Mouse (Mus musculus) brain, embryonic 14.5 days (tissue): ENCODE measurements around the gene Cdkn2c. TPM values are rescaled to one million over a fixed set of nuclear protein-coding genes. Genes with fewer than 3 reads are reported as not detected.

Source experiments
- DNase-seq: peaks from one replicate; pipeline ENCODE4 v3.0.0-alpha.2; 2011; ENCODE audit warnings: low read depth
- CTCF ChIP-seq: fragments of 200-500 bp; IDR thresholded peaks from 2 replicates; pipeline ENCODE4 v1.5.1; 2012; ENCODE audit warnings: inconsistent platforms, mild to moderate bottlenecking, moderate library complexity, borderline replicate concordance; ENCODE audit not compliant: insufficient read depth, insufficient read length; ENCODE audit errors: extremely low read depth
- POLR2A ChIP-seq: fragments of 200-500 bp; IDR thresholded peaks from 2 replicates; pipeline ENCODE4 v1.6.1; 2012; ENCODE audit warnings: mild to moderate bottlenecking, inconsistent platforms, borderline replicate concordance; ENCODE audit not compliant: poor library complexity, insufficient read depth, insufficient read length, severe bottlenecking; ENCODE audit errors: extremely low read depth
- polyA plus RNA-seq: library from polyadenylated mRNA; depleted of rRNA; stranded (reverse); fragments of >200 nt; gene quantifications from 2 replicates; pipeline ENCODE4 v1.2.3, GENCODE M21; 2012

The Cdkn2c gene
- polyA plus RNA-seq, 1 experiment = 7.5 TPM

DNA sequence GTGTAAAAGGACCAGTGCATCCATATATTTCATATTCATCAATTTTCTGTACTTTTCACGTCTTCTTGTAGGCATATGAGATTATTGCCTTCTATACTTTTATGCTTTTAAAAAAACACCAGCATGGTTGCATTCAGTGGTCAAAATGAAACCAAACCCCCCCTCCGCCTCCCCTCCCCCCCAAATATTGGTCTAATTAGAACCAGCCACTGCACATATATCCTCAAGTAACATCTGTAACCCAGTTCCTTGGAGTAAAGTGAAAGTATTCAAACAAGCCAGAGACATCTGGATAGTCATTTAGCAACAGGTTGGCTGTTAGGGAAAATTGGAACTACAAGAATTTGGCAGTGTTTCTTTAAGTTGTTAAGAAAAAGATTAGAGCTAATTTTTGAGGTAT is 529 bp upstream of the Cdkn2c start:
- TF ChIP-seq CTCF (no peak), POLR2A (no peak)
- DNase-seq = no peak

DNA sequence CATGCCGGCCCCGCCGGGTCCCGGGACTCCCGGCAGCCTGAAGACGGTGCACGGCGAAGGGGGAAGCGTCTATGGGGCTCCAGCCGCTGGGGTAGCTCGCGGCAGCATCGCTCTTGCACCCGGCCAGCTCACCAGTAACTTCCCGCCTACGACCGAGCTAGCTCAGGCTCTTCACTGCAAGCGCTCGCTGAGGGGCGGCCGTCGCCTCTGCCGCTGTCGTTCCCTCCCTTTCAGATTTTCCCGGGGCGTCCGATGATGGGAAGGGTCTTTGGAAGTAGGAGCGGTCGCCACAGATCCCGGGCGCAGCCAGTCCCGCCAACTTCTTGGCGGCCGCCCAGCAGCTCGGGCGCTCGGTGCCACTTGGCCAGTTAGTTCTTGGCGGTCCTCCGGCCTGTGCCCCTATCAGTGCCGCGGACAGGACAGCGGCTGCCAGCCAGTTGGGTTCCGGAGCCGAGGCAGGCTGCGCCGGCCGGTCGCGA is 968 bp downstream of the Cdkn2c start:
- TF ChIP-seq CTCF (no peak), POLR2A (no peak)
- peak; percentile 60 for DNase-seq

- DNase-seq = peak; percentile 85
- no peak for TF ChIP-seq POLR2A
- TF ChIP-seq CTCF = no peak
These were observed 1.6 kb downstream of the Cdkn2c start for GRCm38 (mm10) chr4:109665101-109665981.

DNA sequence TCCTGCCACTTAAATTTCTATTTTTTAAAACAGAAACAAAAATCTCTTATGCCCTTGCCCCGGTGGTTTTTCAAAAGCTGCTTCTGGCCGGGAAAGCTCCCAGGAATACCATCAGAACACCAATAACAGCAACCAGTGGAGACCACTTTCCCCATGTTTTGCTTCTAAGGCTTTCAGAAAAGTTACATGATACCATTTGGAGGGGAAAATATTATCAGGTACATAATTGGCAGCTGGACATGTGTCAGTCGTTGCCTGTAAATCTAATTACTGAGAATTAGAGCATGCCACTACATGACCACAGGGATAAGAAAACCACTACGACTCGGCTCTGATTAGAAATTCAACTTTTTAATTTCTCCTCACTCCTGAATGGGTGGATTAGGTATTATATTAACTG is 2.9 kb downstream of the Cdkn2c start:
- TF ChIP-seq POLR2A = no peak
- no peak for TF ChIP-seq CTCF
- peak; percentile 13 for DNase-seq

DNA sequence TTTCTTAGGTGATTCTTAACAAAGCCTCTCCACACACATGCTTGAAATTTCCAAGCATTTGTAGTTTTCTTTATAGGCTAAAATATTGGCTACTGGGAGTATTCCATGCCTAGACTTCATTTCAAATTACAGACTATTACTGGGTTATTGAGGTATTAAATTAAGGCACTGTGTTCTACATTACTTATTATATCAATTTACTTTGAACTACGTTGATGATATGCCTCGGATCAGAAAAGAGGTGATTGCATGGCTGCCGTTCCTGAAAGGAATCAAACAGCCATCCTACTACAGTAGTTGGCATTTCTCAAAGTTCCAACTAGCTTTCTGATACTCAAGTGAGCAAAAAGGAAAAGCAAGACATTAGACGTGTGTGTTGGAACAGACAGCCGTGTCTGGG is 4.7 kb downstream of the Cdkn2c start:
- TF ChIP-seq POLR2A (no peak), CTCF (no peak)
- peak; percentile 17 for DNase-seq

- TF ChIP-seq CTCF (no peak), POLR2A (no peak)
These were observed 5.8 kb downstream of the Cdkn2c start for GRCm38 (mm10) chr4:109661183-109661582.

DNA sequence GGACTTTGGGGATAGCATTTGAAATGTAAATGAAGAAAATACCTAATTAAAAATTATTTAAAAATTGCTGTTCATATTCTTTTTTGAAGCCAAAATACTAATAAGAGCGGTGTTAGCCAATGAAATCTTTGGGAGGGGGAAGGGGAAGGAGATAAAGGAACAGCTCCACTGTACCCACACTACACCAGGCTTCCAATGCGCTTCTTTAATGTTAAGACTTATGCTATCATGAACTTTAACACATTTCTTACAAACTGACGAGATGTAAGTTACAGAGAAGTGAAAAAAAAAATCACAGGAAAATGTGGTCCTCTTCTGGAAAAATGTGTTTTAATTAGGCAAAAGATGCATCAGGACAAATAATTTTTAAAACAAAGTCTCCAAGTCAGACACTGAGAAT is 6.4 kb downstream of the Cdkn2c start:
- TF ChIP-seq POLR2A (no peak), CTCF (no peak)
- no peak for DNase-seq

More at GRCm38 (mm10) chr4:109661183-109661582, 5.8 kb downstream of the Cdkn2c start:
- no peak for DNase-seq

DNA sequence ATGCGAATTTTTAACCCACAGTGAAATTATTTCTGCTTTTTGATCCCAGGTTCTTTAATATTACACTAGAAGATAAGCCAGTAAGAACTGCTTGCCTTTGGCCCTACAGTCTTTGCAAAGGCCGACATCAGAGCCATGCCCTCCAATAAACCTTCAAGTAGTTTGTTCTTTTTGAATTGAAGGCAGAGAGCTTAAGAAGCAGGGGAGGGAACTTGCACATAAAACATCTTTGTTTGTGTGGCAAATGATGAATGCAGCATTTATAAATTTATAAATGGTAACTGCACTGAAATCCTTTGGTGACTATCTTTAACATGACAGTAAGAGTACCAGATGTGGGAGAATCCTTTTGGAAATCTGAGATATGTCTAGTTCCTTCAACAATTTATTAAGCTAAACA is 7.4 kb downstream of the Cdkn2c start:
- peak; percentile 25 for DNase-seq
- no peak for TF ChIP-seq POLR2A
- TF ChIP-seq CTCF = no peak

GRCm38 (mm10) chr4:109658826-109659225 is 8.2 kb downstream of the Cdkn2c start:
- DNase-seq = peak; percentile 24
- TF ChIP-seq POLR2A = no peak
- TF ChIP-seq CTCF = no peak

- TF ChIP-seq POLR2A = no peak
- TF ChIP-seq CTCF = no peak
- DNase-seq = peak; percentile 44
These were observed 9.0 kb downstream of the Cdkn2c start for GRCm38 (mm10) chr4:109657851-109658500.

DNA sequence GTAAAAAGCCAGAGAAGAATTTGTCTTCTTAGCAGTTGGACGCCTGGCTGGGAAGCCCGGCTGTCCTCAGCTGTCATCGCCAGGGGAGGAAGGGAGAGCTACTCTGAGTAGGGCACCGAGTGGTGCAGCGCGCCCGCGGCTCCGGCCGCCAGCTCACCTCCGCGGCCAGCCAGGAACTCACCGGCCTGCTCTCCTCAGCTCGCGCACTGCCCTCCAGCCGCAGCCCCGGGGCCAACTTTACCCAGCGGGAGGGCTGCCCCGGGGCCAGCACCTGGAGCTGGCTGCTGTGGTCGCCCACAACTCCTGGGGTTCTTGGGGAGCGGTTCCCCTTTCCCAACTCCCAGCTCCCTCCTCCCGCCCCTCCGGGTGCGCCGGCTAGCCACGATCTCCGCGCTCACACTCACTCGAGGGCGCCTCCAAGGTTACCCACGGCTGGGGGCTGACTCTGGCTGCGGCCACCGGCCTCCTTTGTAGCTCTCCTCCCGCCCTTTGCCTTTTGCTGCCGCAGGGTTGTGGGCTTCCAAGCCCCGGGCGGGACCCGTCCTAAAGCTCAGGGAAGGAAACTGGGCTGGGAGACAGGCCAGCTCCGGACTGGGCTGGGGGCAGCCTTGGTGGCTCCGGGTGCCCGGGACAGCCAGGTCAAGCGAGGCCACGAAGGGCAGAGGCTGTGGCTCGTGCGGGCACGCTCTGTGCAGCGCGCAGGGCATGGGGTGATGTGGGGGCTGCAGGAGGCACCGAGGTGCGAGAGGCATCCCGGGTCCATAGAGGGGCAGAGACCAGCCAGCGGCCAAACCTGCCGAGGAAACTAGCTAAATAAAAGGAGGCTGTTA is 9.8 kb downstream of the Cdkn2c start:
- DNase-seq = peak; percentile 39
- TF ChIP-seq CTCF = no peak
- TF ChIP-seq POLR2A = no peak
